Mouse (Mus musculus) cortical plate, adult 2 months (tissue): ENCODE measurements around the gene Fli1.

Experiments
- CTCF ChIP-seq: fragments of 200-500 bp; IDR thresholded peaks from 2 replicates; pipeline ENCODE4 v1.5.1; 2011; ENCODE audit warnings: mild to moderate bottlenecking, control low read depth, low read length; ENCODE audit not compliant: insufficient read depth; ENCODE audit errors: extremely low read depth
- POLR2A ChIP-seq: fragments of 200-500 bp; IDR thresholded peaks from 2 replicates; pipeline ENCODE4 v1.6.1; 2011; ENCODE audit warnings: mild to moderate bottlenecking, low read length, control low read depth; ENCODE audit not compliant: insufficient read depth; ENCODE audit errors: extremely low read depth

GRCm38 (mm10) chr9:32590571-32590970 is 47.9 kb upstream of the Fli1 start:
- TF ChIP-seq CTCF (no peak), POLR2A (no peak)
